Mouse (Mus musculus): ENCODE results near the gene Olfr1137. TPM values are rescaled to one million over a fixed set of nuclear protein-coding genes. Genes with fewer than 3 reads are reported as not detected.

Gene Olfr1137
- polyA plus RNA-seq (2017; shearing (Covaris generic)): not detected

GRCm38 (mm10) chr2:87713079-87713478 lies at the start of gene Olfr1137:
Olfr1137 (minus strand) TSS chr2:87713179.

GRCm38 (mm10) chr2:87753891-87754290 lies 40.9 kb upstream of the Olfr1137 start, which contains the start of gene Olfr1141:
Olfr1141 (minus strand) TSS chr2:87753991.

GRCm38 (mm10) chr2:87743452-87743851 lies 30.5 kb upstream of the Olfr1137 start, which contains the start of gene Olfr1140:
Olfr1140 (plus strand) TSS chr2:87743752.

GRCm38 (mm10) chr2:87739878-87740277 lies 26.9 kb upstream of the Olfr1137 start, which contains the start of gene Olfr1138:
Olfr1138 (minus strand) TSS chr2:87739978.

GRCm38 (mm10) chr2:87693847-87694246 lies 19.1 kb downstream of the Olfr1137 start, which contains the start of gene Olfr1136:
Olfr1136 (minus strand) TSS chr2:87693947.

GRCm38 (mm10) chr2:87673564-87673963 lies 39.4 kb downstream of the Olfr1137 start, which contains the start of gene Olfr1135:
Olfr1135 (minus strand) TSS chr2:87673664.

Other genes starting within 250 kb of the Olfr1137 start
- gene Pramel7, start 216.1 kb downstream of the Olfr1137 start, polyA plus RNA-seq (2017; shearing (Covaris generic)): not detected
- gene Pramel6, start 206.6 kb downstream of the Olfr1137 start, polyA plus RNA-seq (2017; shearing (Covaris generic)): not detected
- gene Olfr153, start 181.4 kb downstream of the Olfr1137 start, polyA plus RNA-seq (2017; shearing (Covaris generic)): not detected
- gene Olfr1128, start 167.6 kb downstream of the Olfr1137 start, polyA plus RNA-seq (2017; shearing (Covaris generic)): 0.41 TPM
- not detected for gene Olfr1129, start 139.3 kb downstream of the Olfr1137 start, polyA plus RNA-seq (2017; shearing (Covaris generic))
- gene Olfr1130, start 107.0 kb downstream of the Olfr1137 start, polyA plus RNA-seq (2017; shearing (Covaris generic)): not detected
- not detected for gene Olfr1131, start 86.1 kb downstream of the Olfr1137 start, polyA plus RNA-seq (2017; shearing (Covaris generic))
- gene Olfr1132, start 75.6 kb downstream of the Olfr1137 start, polyA plus RNA-seq (2017; shearing (Covaris generic)): not detected
- not detected for gene Olfr1133, start 65.8 kb downstream of the Olfr1137 start, polyA plus RNA-seq (2017; shearing (Covaris generic))
- not detected for gene Olfr1134, start 54.7 kb downstream of the Olfr1137 start, polyA plus RNA-seq (2017; shearing (Covaris generic))
- gene Olfr1135, start 39.5 kb downstream of the Olfr1137 start, polyA plus RNA-seq (2017; shearing (Covaris generic)): not detected
- not detected for gene Olfr1136, start 19.2 kb downstream of the Olfr1137 start, polyA plus RNA-seq (2017; shearing (Covaris generic))
- 0.41 TPM for gene Olfr1138, start 26.8 kb upstream of the Olfr1137 start, polyA plus RNA-seq (2017; shearing (Covaris generic))
- gene Olfr1140, start 30.6 kb upstream of the Olfr1137 start, polyA plus RNA-seq (2017; shearing (Covaris generic)): not detected
- gene Olfr1141, start 40.8 kb upstream of the Olfr1137 start, polyA plus RNA-seq (2017; shearing (Covaris generic)): not detected
- not detected for gene Olfr152, start 66.3 kb upstream of the Olfr1137 start, polyA plus RNA-seq (2017; shearing (Covaris generic))
- not detected for gene Olfr1143, start 87.4 kb upstream of the Olfr1137 start, polyA plus RNA-seq (2017; shearing (Covaris generic))
- not detected for gene Olfr1145, start 96.6 kb upstream of the Olfr1137 start, polyA plus RNA-seq (2017; shearing (Covaris generic))
- gene Olfr1148, start 117.4 kb upstream of the Olfr1137 start, polyA plus RNA-seq (2017; shearing (Covaris generic)): 0.28 TPM
- not detected for gene Olfr1150-ps1, start 130.8 kb upstream of the Olfr1137 start, polyA plus RNA-seq (2017; shearing (Covaris generic))
- not detected for gene Olfr1151, start 142.7 kb upstream of the Olfr1137 start, polyA plus RNA-seq (2017; shearing (Covaris generic))
- gene Olfr1152, start 153.3 kb upstream of the Olfr1137 start, polyA plus RNA-seq (2017; shearing (Covaris generic)): 0.09 TPM
- not detected for gene Olfr1153, start 181.8 kb upstream of the Olfr1137 start, polyA plus RNA-seq (2017; shearing (Covaris generic))
- not detected for gene Olfr1154, start 192.0 kb upstream of the Olfr1137 start, polyA plus RNA-seq (2017; shearing (Covaris generic))
- gene Olfr1155, start 232.0 kb upstream of the Olfr1137 start, polyA plus RNA-seq (2017; shearing (Covaris generic)): not detected
- gene Olfr1156, start 239.9 kb upstream of the Olfr1137 start, polyA plus RNA-seq (2017; shearing (Covaris generic)): 0.20 TPM

Measured in effector memory CD4-positive, alpha-beta T cell, adult 7 months (primary cell).